Mouse (Mus musculus) testis, adult 2 months (tissue): ENCODE measurements around the gene Tmem51. TPM values are rescaled to one million over a fixed set of nuclear protein-coding genes. Genes with fewer than 3 reads are reported as not detected.

ENCODE experiments used
- H3K27ac ChIP-seq: fragments of 200-500 bp; 2 replicates; pipeline ENCODE4 v1.5.1; 2012; ENCODE audit warnings: low read depth, low read length; ENCODE audit not compliant: control insufficient read depth, insufficient read depth
- H3K27me3 ChIP-seq: fragments of 200-500 bp; 2 replicates; pipeline ENCODE4 v1.6.1; 2012; ENCODE audit warnings: mild to moderate bottlenecking, low read length, moderate library complexity; ENCODE audit not compliant: control insufficient read depth, insufficient read depth
- H3K36me3 ChIP-seq: fragments of 200-500 bp; 2 replicates; pipeline ENCODE4 v1.6.1; 2012; ENCODE audit warnings: mild to moderate bottlenecking, low read length; ENCODE audit not compliant: control insufficient read depth, insufficient read depth
- H3K4me1 ChIP-seq: fragments of 200-500 bp; 2 replicates; pipeline ENCODE4 v1.6.1; 2012; ENCODE audit warnings: low read length; ENCODE audit not compliant: control insufficient read depth, insufficient read depth
- H3K4me3 ChIP-seq: fragments of 200-500 bp; 2 replicates; pipeline ENCODE4 v1.5.1; 2012; ENCODE audit warnings: low read depth, mild to moderate bottlenecking, low read length, moderate library complexity, mixed read lengths; ENCODE audit not compliant: control insufficient read depth
- CTCF ChIP-seq: fragments of 200-500 bp; IDR thresholded peaks from 2 replicates; pipeline ENCODE4 v1.5.1; 2012; ENCODE audit warnings: low read depth, mild to moderate bottlenecking, inconsistent platforms, low read length, moderate library complexity; ENCODE audit not compliant: control insufficient read depth, insufficient read depth, insufficient replicate concordance
- POLR2A ChIP-seq: fragments of 200-500 bp; IDR thresholded peaks from 2 replicates; pipeline ENCODE4 v1.6.1; 2012; ENCODE audit warnings: low read depth, mild to moderate bottlenecking, inconsistent platforms, low read length, moderate library complexity; ENCODE audit not compliant: control insufficient read depth
- polyA plus RNA-seq: library from polyadenylated mRNA; depleted of rRNA; stranded (reverse); fragments of >200 nt; gene quantifications from 2 replicates; pipeline ENCODE4 v1.2.3, GENCODE M21; 2012

Gene Tmem51
- polyA plus RNA-seq, 1 experiment = 2.3 TPM

DNA sequence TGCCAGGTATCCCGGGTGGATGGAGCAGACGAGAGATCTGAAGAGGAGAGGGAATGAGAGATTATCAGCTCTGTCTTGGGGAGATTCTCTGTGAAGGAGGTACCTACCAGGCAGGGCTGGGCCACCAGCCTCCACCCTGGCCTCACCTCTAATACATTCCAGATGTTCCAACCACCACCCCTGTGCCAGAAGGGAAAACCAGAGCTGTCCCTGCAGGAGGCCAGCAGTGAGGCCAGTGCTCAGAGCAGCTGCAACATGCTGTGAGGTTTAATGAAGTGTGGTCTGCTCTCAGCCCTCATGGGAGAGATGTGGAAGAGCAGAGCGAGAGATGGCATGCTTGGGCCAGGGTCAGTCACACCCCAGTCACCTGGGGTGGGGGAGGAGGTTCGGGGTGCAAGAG, 46.2 kb downstream of the Tmem51 start:
- Histone ChIP-seq H3K27ac (no peak overlapping the region), H3K4me3 (no peak overlapping the region), H3K27me3 (no peaks in the 10 kb centered on the region), H3K4me1 (no peaks in the 10 kb centered on the region), H3K36me3 (no peaks in the 10 kb centered on the region)
- no peak for TF ChIP-seq POLR2A
- no peak for TF ChIP-seq CTCF

GRCm38 (mm10) chr4:142028533-142028932, 55.6 kb downstream of the Tmem51 start:
- Histone ChIP-seq H3K4me3 (no peak overlapping the region), H3K27me3 (no peaks in the 10 kb centered on the region), H3K27ac (no peak overlapping the region), H3K36me3 (no peaks in the 10 kb centered on the region), H3K4me1 (peaks cover 9% of the 10 kb centered on the region)
- TF ChIP-seq CTCF = no peak

GRCm38 (mm10) chr4:142026965-142027364, 57.1 kb downstream of the Tmem51 start:
- H3K4me1 ChIP-seq = peaks cover 9% of the 10 kb centered on the region
- no peaks in the 10 kb centered on the region for H3K27me3 ChIP-seq
- no peak overlapping the region for H3K4me3 ChIP-seq
- no peaks in the 10 kb centered on the region for H3K36me3 ChIP-seq
- no peak for TF ChIP-seq CTCF
- no peak for TF ChIP-seq POLR2A
- no peak overlapping the region for H3K27ac ChIP-seq

GRCm38 (mm10) chr4:142024536-142024935, 59.6 kb downstream of the Tmem51 start:
- TF ChIP-seq POLR2A = no peak
- TF ChIP-seq CTCF = no peak
- Histone ChIP-seq H3K4me1 (peaks cover 3% of the 10 kb centered on the region), H3K27ac (no peak overlapping the region), H3K36me3 (no peaks in the 10 kb centered on the region), H3K4me3 (no peak overlapping the region), H3K27me3 (no peaks in the 10 kb centered on the region)

DNA sequence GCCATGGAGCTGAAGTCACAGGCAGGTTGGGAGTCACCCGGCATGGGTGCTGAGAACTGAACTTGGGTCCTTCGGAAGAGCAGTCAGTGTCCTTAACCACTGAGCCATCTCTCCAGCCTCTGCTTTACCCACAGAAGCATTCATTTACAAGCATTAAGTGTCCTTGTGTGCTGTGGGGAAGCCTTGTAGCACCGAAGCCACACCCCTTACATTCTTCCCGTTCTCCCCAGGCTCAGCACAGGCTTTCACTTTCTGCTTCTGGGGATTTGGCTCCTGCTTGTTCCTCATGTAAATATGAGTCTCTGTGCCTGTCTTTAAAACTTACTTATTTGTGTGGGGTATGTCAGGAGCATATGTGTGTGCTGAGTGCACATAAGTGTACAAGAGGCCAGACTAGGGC, 60.9 kb downstream of the Tmem51 start:
- peaks cover 4% of the 10 kb centered on the region for H3K4me1 ChIP-seq
- no peak for TF ChIP-seq POLR2A
- no peak for TF ChIP-seq CTCF
- H3K27me3 ChIP-seq = no peaks in the 10 kb centered on the region
- no peaks in the 10 kb centered on the region for H3K36me3 ChIP-seq
- H3K27ac ChIP-seq = no peak overlapping the region
- no peak overlapping the region for H3K4me3 ChIP-seq

DNA sequence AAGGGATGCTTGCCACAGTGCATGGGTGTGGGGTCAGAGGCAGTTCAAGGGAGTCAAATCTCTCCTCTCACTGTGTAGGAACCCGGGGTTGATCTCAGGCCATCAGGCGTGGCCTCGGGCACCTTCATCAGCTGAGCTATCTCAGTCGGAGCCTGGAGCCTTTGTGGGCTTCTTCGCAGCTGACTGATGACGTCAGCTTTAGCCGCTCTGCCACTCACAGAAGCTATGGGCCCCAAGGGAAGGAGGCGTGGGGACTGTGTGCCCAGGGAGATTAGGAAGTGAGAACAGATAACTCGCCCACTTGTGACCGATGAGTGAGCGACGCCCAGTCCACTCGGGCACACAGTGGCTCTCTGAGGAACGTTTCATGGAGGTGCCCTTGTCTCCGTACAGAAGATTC, 66.4 kb downstream of the Tmem51 start:
- no peak overlapping the region for H3K27ac ChIP-seq
- H3K27me3 ChIP-seq = no peaks in the 10 kb centered on the region

DNA sequence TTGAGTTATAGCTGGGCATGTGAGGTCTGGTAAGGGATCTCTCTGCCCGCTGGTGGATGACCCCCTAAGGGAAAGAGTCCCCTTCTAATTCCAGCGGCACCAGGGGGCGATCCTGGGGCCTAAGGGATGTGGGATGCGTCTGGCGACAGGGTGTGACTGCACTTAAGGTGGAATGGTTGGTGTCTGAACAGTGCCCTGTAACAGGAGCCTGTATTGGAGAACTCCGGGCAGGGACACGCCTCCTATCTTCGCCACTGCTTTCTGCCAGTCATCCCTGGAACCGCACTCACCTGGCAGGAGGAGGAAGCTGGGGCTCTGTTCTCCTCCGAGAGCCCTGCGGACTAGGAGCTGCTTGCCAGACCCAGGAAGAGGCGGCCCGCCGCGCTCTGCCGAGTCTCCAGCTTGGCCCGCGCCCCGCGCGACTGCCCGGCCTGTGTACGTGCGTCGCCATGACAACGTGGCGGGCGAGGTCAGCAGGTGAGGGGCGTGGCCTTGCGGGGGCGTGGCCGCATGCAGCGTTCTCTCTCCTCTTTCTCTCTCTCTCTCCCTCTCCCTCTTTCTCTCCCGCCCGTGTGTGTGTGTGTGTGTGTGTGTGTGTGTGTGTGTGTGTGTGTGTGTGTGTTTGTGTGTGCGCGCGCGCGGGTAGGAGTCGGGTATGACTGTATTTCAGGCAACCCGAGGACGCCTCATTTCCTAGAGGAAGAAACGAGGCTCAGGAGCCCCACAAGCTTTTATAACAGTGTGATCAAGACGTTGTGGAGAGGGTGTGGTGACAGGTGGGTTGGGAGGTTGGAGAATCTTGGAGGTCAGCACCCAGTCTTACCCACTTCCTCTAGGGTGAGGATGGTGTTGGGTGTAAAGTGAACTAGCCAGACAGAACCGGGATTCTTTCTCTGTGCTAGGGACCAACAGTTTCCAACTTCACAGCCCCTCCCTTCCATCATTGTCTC, 69.2 kb downstream of the Tmem51 start, which contains the start of gene Fhad1:
Gene Fhad1, minus strand, starts transcription at position 424 of the 950 bp plus-strand sequence.
- no peak within 1 kb of the TSS for H3K27ac ChIP-seq
- H3K36me3 ChIP-seq = no peaks in the 10 kb centered on the region
- peaks cover 20% of the 10 kb centered on the region for H3K4me1 ChIP-seq
- TF ChIP-seq CTCF (no peak), POLR2A (peak; percentile 94)
- no peaks in the 10 kb centered on the region for H3K27me3 ChIP-seq
- H3K4me3 ChIP-seq = peak within 1 kb of the TSS; percentile 80

More for the DNA sequence above, 66.4 kb downstream of the Tmem51 start:
- TF ChIP-seq POLR2A = 0 out of 2 replicates have a peak, but pooled peaks have one; percentile 4
- no peak for TF ChIP-seq CTCF
- H3K4me3 ChIP-seq = peak overlapping the region; percentile 73
- H3K36me3 ChIP-seq = no peaks in the 10 kb centered on the region
- H3K4me1 ChIP-seq = peaks cover 24% of the 10 kb centered on the region
